Mouse (Mus musculus): Measurements from ENCODE around the gene Taf3. TPM values are rescaled to one million over a fixed set of nuclear protein-coding genes. Genes with fewer than 3 reads are reported as not detected.

Gene Taf3
- total RNA-seq, 1 experiment from 2014 or later: 10.3 TPM

- DNase-seq: no peak
These were observed 158.1 kb downstream of the Taf3 start for GRCm38 (mm10) chr2:9890251-9890650.

GRCm38 (mm10) chr2:9889651-9890183 is 158.7 kb downstream of the Taf3 start, which contains the start of gene Gata3:
Gene Gata3, minus strand, starts transcription at chr2:9890034.
- no peak for DNase-seq

GRCm38 (mm10) chr2:9888913-9889650 is 159.3 kb downstream of the Taf3 start, which contains the start of gene 9230102O04Rik:
Gene 9230102O04Rik, minus strand, starts transcription at chr2:9889540.
- peak; percentile 43 for DNase-seq

GRCm38 (mm10) chr2:9887636-9888035 is 160.8 kb downstream of the Taf3 start:
- no peak for DNase-seq

- DNase-seq: no peak
These were observed 161.3 kb downstream of the Taf3 start for GRCm38 (mm10) chr2:9886921-9887610.

GRCm38 (mm10) chr2:9886031-9886430 is 162.4 kb downstream of the Taf3 start:
- no peak for DNase-seq

- DNase-seq: no peak
These were observed 163.1 kb downstream of the Taf3 start for GRCm38 (mm10) chr2:9885217-9885770.

GRCm38 (mm10) chr2:9884533-9885216 is 163.7 kb downstream of the Taf3 start:
- DNase-seq: no peak

- no peak for DNase-seq
These were observed 164.4 kb downstream of the Taf3 start for GRCm38 (mm10) chr2:9883803-9884532.

GRCm38 (mm10) chr2:9882926-9883802 is 165.2 kb downstream of the Taf3 start:
- DNase-seq: peak; percentile 16

- peak; percentile 38 for DNase-seq
These were observed 165.9 kb downstream of the Taf3 start for GRCm38 (mm10) chr2:9882371-9882925.

GRCm38 (mm10) chr2:9881611-9882023 is 166.8 kb downstream of the Taf3 start:
- peak; percentile 17 for DNase-seq

GRCm38 (mm10) chr2:9881051-9881591 is 167.3 kb downstream of the Taf3 start, which contains the start of gene 4930412O13Rik:
Gene 4930412O13Rik, plus strand, starts transcription at chr2:9881252.
- peak; percentile 20 for DNase-seq

GRCm38 (mm10) chr2:9880271-9880670 is 168.1 kb downstream of the Taf3 start:
- DNase-seq: no peak

- DNase-seq: peak; percentile 96
These were observed 168.9 kb downstream of the Taf3 start for GRCm38 (mm10) chr2:9879493-9879892.

- no peak for DNase-seq
These were observed 169.3 kb downstream of the Taf3 start for GRCm38 (mm10) chr2:9879092-9879491.

- peak; percentile 45 for DNase-seq
These were observed 169.8 kb downstream of the Taf3 start for GRCm38 (mm10) chr2:9878564-9879081.

GRCm38 (mm10) chr2:9877966-9878563 is 170.3 kb downstream of the Taf3 start:
- no peak for DNase-seq

- peak; percentile 19 for DNase-seq
These were observed 171.1 kb downstream of the Taf3 start for GRCm38 (mm10) chr2:9877326-9877690.
